Mouse (Mus musculus) limb, embryonic 14.5 days (tissue): ENCODE data around the gene Gm11627. TPM values are rescaled to one million over a fixed set of nuclear protein-coding genes. Genes with fewer than 3 reads are reported as not detected.
"Not testable (repeated sequence)": the region's sequence is repeated elsewhere in the genome, so short reads cannot be mapped to it uniquely, and the experiment has no call there.

Experiments used
- ATAC-seq: fragments of 200-750 bp; cut with Nextera tagmentation; 2 replicates; pipeline ENCODE4 v1.8.0; 2017; ENCODE audit warnings: low read depth, moderate number of reproducible peaks, moderate TSS enrichment; ENCODE audit not compliant: low FRiP score
- DNase-seq: peaks from one replicate; pipeline ENCODE4 v3.0.0-alpha.2; 2015; ENCODE audit warnings: low spot score
- H3K27ac ChIP-seq: fragments of 300-500 bp; sonication (generic); replicated peaks from 2 replicates; pipeline ENCODE4 v1.5.1; 2014; ENCODE audit warnings: low read depth, mild to moderate bottlenecking, low read length, moderate library complexity, mixed read lengths
- H3K27me3 ChIP-seq: fragments of 300-500 bp; sonication (generic); 2 replicates; pipeline ENCODE4 v1.6.1; 2014; ENCODE audit warnings: low read length, mixed read lengths; ENCODE audit not compliant: control insufficient read depth, insufficient read depth
- H3K36me3 ChIP-seq: fragments of 300-500 bp; sonication (generic); 2 replicates; pipeline ENCODE4 v1.6.1; 2014; ENCODE audit warnings: mild to moderate bottlenecking, low read length, moderate library complexity, mixed read lengths; ENCODE audit not compliant: control insufficient read depth, insufficient read depth
- H3K4me1 ChIP-seq: fragments of 300-500 bp; sonication (generic); 2 replicates; pipeline ENCODE4 v1.6.1; 2014; ENCODE audit warnings: antibody characterized with exemption, low read length, mixed read lengths; ENCODE audit not compliant: control insufficient read depth, insufficient read depth
- H3K4me2 ChIP-seq: fragments of 300-500 bp; sonication (generic); replicated peaks from 2 replicates; pipeline ENCODE4 v1.6.1; 2014; ENCODE audit warnings: low read depth, mild to moderate bottlenecking, low read length, moderate library complexity; ENCODE audit not compliant: severe bottlenecking
- H3K4me3 ChIP-seq: fragments of 300-500 bp; sonication (generic); replicated peaks from 2 replicates; pipeline ENCODE4 v1.5.1; 2014; ENCODE audit warnings: low read length
- H3K9ac ChIP-seq: fragments of 300-500 bp; sonication (generic); 2 replicates; pipeline ENCODE4 v1.6.1; 2014; ENCODE audit warnings: mild to moderate bottlenecking, low read depth, low read length, moderate library complexity; ENCODE audit not compliant: severe bottlenecking
- H3K9me3 ChIP-seq: fragments of 300-500 bp; sonication (generic); 2 replicates; pipeline ENCODE4 v1.6.1; 2016; ENCODE audit warnings: low read length; ENCODE audit not compliant: control insufficient read depth
- POLR2A ChIP-seq: fragments of 200-500 bp; IDR thresholded peaks from 2 replicates; pipeline ENCODE4 v1.8.0; 2012; ENCODE audit warnings: inconsistent platforms, mild to moderate bottlenecking, moderate library complexity, borderline replicate concordance; ENCODE audit not compliant: insufficient read depth, insufficient read length; ENCODE audit errors: extremely low read depth
- WGBS: fragments of 180-500 bp; shearing (Covaris S2); extraction: QIAGEN DNeasy Blood & Tissue Kit; methylation state at CpG from one replicate; pipeline ENCODE4 v1.1.7; 2014; 5-methylcytosine and 5-hydroxymethylcytosine counted together
- polyA plus RNA-seq, 2 experiments: library from polyadenylated mRNA; depleted of rRNA in 1 of 2; stranded (reverse) in 1 of 2; unstranded in 1 of 2; fragments of >200 nt; fragmentation: Nextera tagmentation in 1 of 2; extraction: Ambion mirVana in 1 of 2; gene quantifications; 2 replicates each; pipeline versions ENCODE4 v1.2.1 to v1.2.3; 2012 to 2014

Gm11627 gene
- polyA plus RNA-seq, 2 experiments = 7.2 to 11.4 TPM

DNA sequence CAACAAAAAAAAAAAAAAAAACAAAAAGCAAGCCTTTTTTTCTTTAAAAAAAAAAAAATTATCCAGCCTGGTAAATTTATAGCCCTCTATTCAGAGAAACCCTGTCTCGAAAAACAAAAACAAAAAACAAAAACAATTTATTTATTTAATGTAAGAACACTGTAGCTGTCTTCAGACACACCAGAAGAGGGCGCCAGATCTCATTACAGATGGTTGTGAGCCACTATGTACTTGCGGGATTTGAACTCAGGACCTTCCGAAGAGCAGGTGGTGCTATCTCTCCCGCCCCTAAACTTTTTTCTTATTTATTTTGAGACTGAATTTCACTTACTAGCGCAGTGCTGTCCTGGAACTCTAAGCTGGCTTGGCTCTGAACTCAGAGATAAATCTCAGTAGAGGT is 12.1 kb downstream of the Gm11627 start:
- 85% methylated on average over 6 of the region's 6 CpGs for WGBS
- Histone ChIP-seq H3K36me3 (no peaks in the 10 kb centered on the region), H3K27me3 (no peaks in the 10 kb centered on the region), H3K9me3 (no peaks in the 10 kb centered on the region), H3K27ac (no peak overlapping the region), H3K4me1 (no peaks in the 10 kb centered on the region), H3K4me2 (no peak overlapping the region), H3K9ac (no peak overlapping the region), H3K4me3 (no peak overlapping the region)
- TF ChIP-seq POLR2A = no peak
- ATAC-seq = no peak
- no peak for DNase-seq

DNA sequence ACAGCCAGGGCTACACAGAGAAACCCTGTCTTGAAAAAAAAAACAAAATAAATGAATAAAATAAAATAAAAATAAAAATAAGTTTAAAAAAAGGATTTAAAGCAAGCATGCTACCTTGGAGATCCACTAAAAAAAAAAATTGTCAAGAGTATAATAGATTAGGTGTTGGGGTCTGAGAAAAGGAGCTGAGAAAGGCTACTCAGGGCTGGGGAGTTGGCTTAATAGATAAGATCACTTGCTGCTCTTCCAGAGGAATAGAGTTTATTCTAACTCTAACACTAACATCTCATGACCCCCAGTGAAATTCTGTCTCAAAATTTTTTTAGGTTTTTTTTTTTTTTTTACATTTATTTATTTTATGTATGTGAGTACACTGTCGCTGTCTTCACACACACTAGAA is 13.0 kb downstream of the Gm11627 start:
- Histone ChIP-seq H3K4me1 (no peaks in the 10 kb centered on the region), H3K4me3 (no peak overlapping the region), H3K9ac (no peak overlapping the region), H3K4me2 (no peak overlapping the region), H3K36me3 (no peaks in the 10 kb centered on the region), H3K9me3 (no peaks in the 10 kb centered on the region), H3K27me3 (no peaks in the 10 kb centered on the region), H3K27ac (no peak overlapping the region)
- DNase-seq (no peak), ATAC-seq (no peak)
- 97% methylated on average over 1 of the region's 1 CpGs for WGBS
- TF ChIP-seq POLR2A = no peak

DNA sequence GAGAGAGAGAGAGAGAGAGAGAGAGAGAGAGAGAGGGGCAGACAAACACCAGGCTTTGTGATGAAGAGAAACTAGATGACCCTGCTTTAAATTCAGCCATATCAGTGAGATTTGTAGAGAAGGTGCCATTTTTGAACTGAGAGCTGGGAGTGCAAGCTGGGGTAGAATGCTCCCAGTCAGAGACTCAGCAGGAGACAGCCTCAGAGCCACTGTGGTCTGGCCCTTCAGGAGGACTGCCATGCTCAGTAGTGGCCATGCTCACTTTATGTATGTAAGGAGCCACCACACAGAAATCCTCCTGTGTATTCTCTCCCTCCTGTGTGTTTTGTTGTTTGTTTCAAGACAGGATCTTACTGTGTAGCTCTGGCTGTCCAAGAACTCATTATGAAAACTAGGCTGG is 13.5 kb downstream of the Gm11627 start:
- no peak for TF ChIP-seq POLR2A
- H3K4me3 ChIP-seq = no peak overlapping the region
- H3K4me1 ChIP-seq = no peaks in the 10 kb centered on the region
- DNase-seq (no peak), ATAC-seq (no peak)
- H3K27ac ChIP-seq = no peak overlapping the region
- H3K4me2 ChIP-seq = no peak overlapping the region
- H3K9ac ChIP-seq = no peak overlapping the region
- H3K36me3 ChIP-seq = no peaks in the 10 kb centered on the region
- no peaks in the 10 kb centered on the region for H3K9me3 ChIP-seq
- no peaks in the 10 kb centered on the region for H3K27me3 ChIP-seq

DNA sequence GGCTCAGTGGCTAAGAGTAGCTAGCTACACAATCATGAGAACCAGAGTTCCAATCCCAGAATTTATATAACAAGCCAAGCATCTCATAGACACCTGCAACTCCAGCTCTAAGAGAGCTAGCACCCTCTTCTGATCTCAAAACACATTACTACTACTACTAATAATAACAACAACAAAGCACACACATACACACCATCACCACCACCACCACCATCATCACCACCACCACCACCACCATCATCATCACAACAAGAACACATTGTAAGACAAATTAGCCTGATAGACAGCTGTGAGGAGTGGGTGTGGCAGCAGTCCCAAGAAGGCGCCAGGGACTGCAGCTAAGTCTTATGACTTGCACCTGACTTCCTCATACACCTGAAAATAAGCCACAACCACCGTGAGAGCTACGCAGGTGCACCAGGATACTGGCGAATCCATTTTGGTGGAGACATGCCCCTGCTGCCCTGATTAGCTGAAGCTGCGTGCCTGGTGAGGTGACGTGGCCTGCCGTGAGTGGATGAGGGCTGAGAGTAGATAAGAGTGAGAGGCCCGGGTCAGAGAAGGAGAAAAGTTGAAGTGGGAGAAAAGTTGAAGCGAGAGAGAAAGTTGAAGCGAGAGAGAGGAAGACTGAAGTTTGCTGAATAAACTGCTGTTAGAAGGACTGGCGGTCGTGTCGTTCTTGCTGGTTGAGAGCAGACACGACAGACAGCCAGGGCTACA is 14.1 kb downstream of the Gm11627 start:
- not testable (repeated sequence) for H3K4me1 ChIP-seq, DNase-seq, H3K27me3 ChIP-seq, ATAC-seq, H3K4me2 ChIP-seq, H3K9me3 ChIP-seq, H3K9ac ChIP-seq, H3K4me3 ChIP-seq, H3K27ac ChIP-seq, H3K36me3 ChIP-seq
- WGBS = 82% methylated on average over 14 of the region's 14 CpGs

DNA sequence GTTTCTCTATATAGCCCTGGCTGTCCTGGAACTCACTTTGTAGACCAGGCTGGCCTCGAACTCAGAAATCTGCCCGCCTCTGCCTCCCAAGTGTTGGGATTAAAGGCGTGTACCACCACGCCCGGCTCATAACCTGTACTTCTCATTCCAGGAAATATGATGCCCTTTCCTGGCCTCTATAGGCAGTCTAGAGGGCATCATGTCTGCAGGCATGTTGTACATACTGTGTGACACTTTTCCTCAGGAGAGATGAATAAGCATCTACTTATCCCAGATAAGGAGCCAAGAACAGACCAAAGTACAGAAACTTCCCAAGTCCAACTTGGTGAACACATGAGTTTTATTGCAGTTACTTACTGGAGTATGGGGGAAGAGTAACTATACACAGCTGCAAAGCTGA is 20.6 kb downstream of the Gm11627 start:
- H3K9ac ChIP-seq = no peak overlapping the region
- no peak overlapping the region for H3K4me2 ChIP-seq
- no peak for ATAC-seq
- DNase-seq = no peak
- no peak overlapping the region for H3K4me3 ChIP-seq
- no peaks in the 10 kb centered on the region for H3K9me3 ChIP-seq
- H3K36me3 ChIP-seq = no peaks in the 10 kb centered on the region
- H3K27me3 ChIP-seq = no peaks in the 10 kb centered on the region
- 81% methylated on average over 3 of the region's 5 CpGs for WGBS
- no peak overlapping the region for H3K27ac ChIP-seq
- peaks cover 12% of the 10 kb centered on the region for H3K4me1 ChIP-seq
- no peak for TF ChIP-seq POLR2A

DNA sequence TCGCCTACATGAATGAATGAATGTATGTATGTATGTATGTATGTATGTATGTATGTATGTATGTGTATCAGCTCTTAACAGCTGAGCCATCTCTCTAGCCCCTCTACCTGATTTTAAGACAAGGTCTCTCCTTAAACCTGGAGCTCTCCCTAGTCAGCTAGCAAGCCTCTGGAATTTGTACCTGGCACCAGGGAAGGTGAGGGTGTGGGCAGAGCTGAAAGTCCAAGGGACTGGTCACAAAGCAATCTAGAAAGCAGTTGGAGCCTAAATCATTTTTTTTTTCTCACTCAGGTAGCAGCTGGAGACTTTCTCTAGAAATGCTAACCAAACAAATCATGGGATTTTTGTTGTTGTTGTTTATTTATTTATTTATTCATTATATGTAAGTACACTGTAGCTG is 21.9 kb downstream of the Gm11627 start:
- TF ChIP-seq POLR2A = no peak
- H3K36me3 ChIP-seq = no peaks in the 10 kb centered on the region
- H3K27ac ChIP-seq = no peak overlapping the region
- WGBS = 93% methylated on average over 1 of the region's 1 CpGs
- H3K4me1 ChIP-seq = peaks cover 14% of the 10 kb centered on the region
- no peak for ATAC-seq
- no peaks in the 10 kb centered on the region for H3K9me3 ChIP-seq
- H3K4me3 ChIP-seq = no peak overlapping the region
- no peak overlapping the region for H3K9ac ChIP-seq
- no peaks in the 10 kb centered on the region for H3K27me3 ChIP-seq
- no peak overlapping the region for H3K4me2 ChIP-seq
- no peak for DNase-seq
